Mouse (Mus musculus): ENCODE results near the gene R3hcc1l. TPM values are rescaled to one million over a fixed set of nuclear protein-coding genes. Genes with fewer than 3 reads are reported as not detected.

Gene R3hcc1l
- polyA plus RNA-seq, 1 experiment from 2014 or later: 19.2 TPM

DNA sequence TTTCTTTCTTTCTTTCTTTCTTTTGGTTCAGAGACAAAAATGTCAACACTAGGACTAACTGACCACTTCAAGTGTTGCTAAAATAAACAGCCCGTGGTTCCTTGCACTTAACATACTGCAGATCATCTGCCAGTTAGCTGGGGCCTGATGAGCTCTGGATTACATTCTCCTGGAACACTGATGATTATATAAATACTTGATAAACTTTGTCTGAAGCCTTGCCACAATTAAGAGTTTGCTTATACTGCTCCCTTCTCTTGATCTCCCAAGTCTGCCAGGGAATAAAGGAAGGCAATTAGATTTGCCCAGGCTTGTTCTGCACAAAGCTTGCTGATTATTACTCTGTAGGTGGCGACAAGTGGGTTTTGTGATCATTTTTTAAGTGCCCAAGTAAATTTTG, 69.1 kb downstream of the R3hcc1l start:
- ATAC-seq (ENCODE audit: low read depth): peak; percentile 54
- 22% methylated on average over 2 of the region's 2 CpGs for WGBS
- Histone ChIP-seq H3K4me3 (ENCODE audit: low read length) (no peak overlapping the region), H3K4me2 (ENCODE audit: low read depth, low read length) (no peak overlapping the region), H3K9me3 (ENCODE audit: control insufficient read depth, low read length) (no peaks in the 10 kb centered on the region), H3K27me3 (ENCODE audit: control insufficient read depth, insufficient read depth, low read depth, low read length) (no peaks in the 10 kb centered on the region), H3K36me3 (ENCODE audit: control insufficient read depth, insufficient read depth, low read length) (peaks cover 11% of the 10 kb centered on the region), H3K27ac (ENCODE audit: low read length) (0 out of 2 replicates have a peak overlapping the region, but pooled peaks have one; percentile 16), H3K9ac (ENCODE audit: low read length) (no peak overlapping the region), H3K4me1 (replicated peaks; ENCODE audit: control insufficient read depth, insufficient read depth, low read length) (peaks cover 3% of the 10 kb centered on the region; the same call in 1 of the 2 replicates)

DNA sequence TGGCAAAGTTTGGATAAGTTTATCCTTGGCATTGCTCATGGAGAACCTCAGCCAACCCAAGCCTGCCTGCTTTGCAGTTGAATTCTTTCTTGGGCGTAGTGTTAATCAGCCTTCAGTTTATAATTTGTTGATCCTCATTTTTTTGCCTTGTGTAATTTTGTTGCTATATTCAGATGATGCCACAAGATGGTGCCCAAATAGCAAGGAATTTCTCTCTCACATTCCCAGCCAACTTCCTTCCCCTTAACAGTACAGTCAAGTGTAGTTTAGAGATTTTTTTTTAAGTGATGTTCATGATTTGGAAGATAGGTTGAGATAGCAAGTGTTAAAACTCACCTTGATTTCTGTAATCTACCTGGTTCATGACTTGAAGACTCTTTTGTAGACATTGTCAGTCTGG, 70.7 kb downstream of the R3hcc1l start:
- 58% methylated on average over 1 of the region's 1 CpGs for WGBS
- no peak overlapping the region for H3K9ac ChIP-seq (ENCODE audit: low read length)
- ATAC-seq (ENCODE audit: low read depth): no peak

DNA sequence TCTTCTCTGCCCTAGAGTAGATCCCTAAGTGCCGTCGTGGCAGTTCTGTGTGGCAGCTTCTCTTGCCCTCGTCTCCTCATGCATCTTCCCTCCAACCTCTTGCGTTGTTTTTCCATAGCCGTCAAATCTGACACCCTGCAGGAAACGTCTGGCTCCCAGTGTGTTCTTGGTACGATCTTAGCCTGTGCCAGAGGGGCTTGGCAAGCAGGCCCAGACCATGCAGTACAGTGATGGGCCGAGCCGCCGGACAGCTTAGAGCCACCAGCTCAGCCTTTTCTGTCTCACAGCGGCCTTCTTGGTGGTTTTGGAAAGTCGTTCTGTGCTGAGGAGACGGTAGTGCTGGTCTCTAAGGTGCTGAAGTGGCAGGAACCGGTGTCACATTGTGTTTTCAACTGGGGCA, 73.0 kb downstream of the R3hcc1l start:
- no peak for ATAC-seq (ENCODE audit: low read depth)
- WGBS: 57% methylated on average over 14 of the region's 14 CpGs
- Histone ChIP-seq H3K4me1 (replicated peaks; ENCODE audit: control insufficient read depth, insufficient read depth, low read length) (peaks cover 3% of the 10 kb centered on the region; the same call in 1 of the 2 replicates), H3K27me3 (ENCODE audit: control insufficient read depth, insufficient read depth, low read depth, low read length) (no peaks in the 10 kb centered on the region), H3K4me3 (ENCODE audit: low read length) (no peak overlapping the region), H3K9ac (ENCODE audit: low read length) (no peak overlapping the region), H3K27ac (ENCODE audit: low read length) (no peak overlapping the region), H3K4me2 (ENCODE audit: low read depth, low read length) (no peak overlapping the region), H3K9me3 (ENCODE audit: control insufficient read depth, low read length) (no peaks in the 10 kb centered on the region), H3K36me3 (ENCODE audit: control insufficient read depth, insufficient read depth, low read length) (peaks cover 7% of the 10 kb centered on the region)

More for the DNA sequence above, 70.7 kb downstream of the R3hcc1l start:
- H3K4me3 ChIP-seq (ENCODE audit: low read length): no peak overlapping the region
- no peak overlapping the region for H3K27ac ChIP-seq (ENCODE audit: low read length)
- peaks cover 3% of the 10 kb centered on the region; the same call in 1 of the 2 replicates for H3K4me1 ChIP-seq (replicated peaks; ENCODE audit: control insufficient read depth, insufficient read depth, low read length)
- H3K4me2 ChIP-seq (ENCODE audit: low read depth, low read length): no peak overlapping the region
- H3K27me3 ChIP-seq (ENCODE audit: control insufficient read depth, insufficient read depth, low read depth, low read length): no peaks in the 10 kb centered on the region
- peaks cover 7% of the 10 kb centered on the region for H3K36me3 ChIP-seq (ENCODE audit: control insufficient read depth, insufficient read depth, low read length)
- no peaks in the 10 kb centered on the region for H3K9me3 ChIP-seq (ENCODE audit: control insufficient read depth, low read length)

DNA sequence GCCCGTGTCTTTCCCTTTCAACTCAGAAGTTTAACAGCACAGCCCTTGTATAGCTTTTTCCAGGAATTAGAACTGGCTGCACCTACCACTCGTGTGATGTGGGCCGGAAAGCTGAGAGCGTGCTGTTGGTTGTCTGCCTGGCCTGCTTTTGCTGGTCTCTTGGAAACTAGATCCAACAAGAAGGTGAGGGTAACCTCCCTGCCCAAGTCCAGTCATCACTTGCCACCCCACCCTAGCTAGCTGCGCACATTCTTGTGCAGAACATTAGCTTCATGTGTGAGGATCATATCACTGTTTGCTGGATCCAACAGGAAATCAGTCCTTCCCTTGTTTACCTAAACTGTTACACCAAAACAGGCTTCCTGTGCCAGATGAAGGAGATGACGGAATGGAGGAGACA, 74.9 kb downstream of the R3hcc1l start:
- Histone ChIP-seq H3K4me1 (replicated peaks; ENCODE audit: control insufficient read depth, insufficient read depth, low read length) (no peaks in the 10 kb centered on the region), H3K4me3 (ENCODE audit: low read length) (no peak overlapping the region), H3K27me3 (ENCODE audit: control insufficient read depth, insufficient read depth, low read depth, low read length) (no peaks in the 10 kb centered on the region), H3K36me3 (ENCODE audit: control insufficient read depth, insufficient read depth, low read length) (peaks cover 7% of the 10 kb centered on the region), H3K9ac (ENCODE audit: low read length) (no peak overlapping the region), H3K9me3 (ENCODE audit: control insufficient read depth, low read length) (no peaks in the 10 kb centered on the region), H3K27ac (ENCODE audit: low read length) (no peak overlapping the region), H3K4me2 (ENCODE audit: low read depth, low read length) (no peak overlapping the region)
- no peak for ATAC-seq (ENCODE audit: low read depth)
- 72% methylated on average over 6 of the region's 6 CpGs for WGBS

DNA sequence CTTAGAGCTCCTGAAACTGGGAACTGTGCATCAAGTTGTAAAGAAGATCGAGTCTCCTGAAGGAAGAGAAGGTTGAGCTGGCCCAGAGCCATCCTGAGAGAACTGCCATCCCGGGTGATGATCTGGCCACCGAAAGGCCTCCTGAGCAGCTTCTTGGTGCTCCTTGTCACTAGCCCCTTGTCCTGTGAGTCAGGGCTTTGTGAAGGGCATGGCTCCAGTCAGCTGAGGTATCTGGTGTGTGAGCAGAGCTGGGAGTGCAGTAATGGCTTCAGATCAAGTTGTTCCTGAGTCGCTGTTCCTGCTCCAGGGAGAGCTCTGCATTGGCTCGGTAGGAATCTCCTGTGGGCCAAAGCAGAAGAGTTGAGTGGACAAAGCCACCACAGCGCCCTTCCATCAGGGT, 76.5 kb downstream of the R3hcc1l start:
- WGBS: 93% methylated on average over 6 of the region's 6 CpGs
- H3K4me3 ChIP-seq (ENCODE audit: low read length): no peak overlapping the region
- no peak overlapping the region for H3K4me2 ChIP-seq (ENCODE audit: low read depth, low read length)
- H3K36me3 ChIP-seq (ENCODE audit: control insufficient read depth, insufficient read depth, low read length): peaks cover 7% of the 10 kb centered on the region
- no peak overlapping the region for H3K9ac ChIP-seq (ENCODE audit: low read length)
- ATAC-seq (ENCODE audit: low read depth): no peak
- no peaks in the 10 kb centered on the region for H3K4me1 ChIP-seq (replicated peaks; ENCODE audit: control insufficient read depth, insufficient read depth, low read length)
- H3K9me3 ChIP-seq (ENCODE audit: control insufficient read depth, low read length): no peaks in the 10 kb centered on the region
- no peak overlapping the region for H3K27ac ChIP-seq (ENCODE audit: low read length)
- H3K27me3 ChIP-seq (ENCODE audit: control insufficient read depth, insufficient read depth, low read depth, low read length): no peaks in the 10 kb centered on the region

DNA sequence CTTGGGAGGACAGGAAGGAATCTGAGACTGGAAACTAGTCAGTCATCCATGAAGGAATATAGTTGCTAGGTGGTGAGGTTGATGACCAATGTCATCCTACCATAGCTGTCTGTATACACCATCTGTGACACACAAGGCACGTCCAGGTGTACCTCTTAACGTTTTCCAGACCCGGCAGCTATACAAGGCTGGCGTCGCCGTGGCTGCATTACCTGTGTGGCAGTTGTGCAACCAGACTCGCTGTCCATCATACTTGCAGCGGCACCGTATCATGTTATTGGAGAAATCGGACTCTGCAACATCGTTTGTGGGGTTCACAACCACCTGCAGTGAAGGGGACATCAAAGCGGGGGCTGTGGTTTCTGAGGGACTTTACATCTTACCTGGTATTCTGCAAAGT, 78.7 kb downstream of the R3hcc1l start:
- Histone ChIP-seq H3K4me2 (ENCODE audit: low read depth, low read length) (no peak overlapping the region), H3K27ac (ENCODE audit: low read length) (no peak overlapping the region), H3K36me3 (ENCODE audit: control insufficient read depth, insufficient read depth, low read length) (no peaks in the 10 kb centered on the region), H3K9me3 (ENCODE audit: control insufficient read depth, low read length) (no peaks in the 10 kb centered on the region), H3K4me1 (replicated peaks; ENCODE audit: control insufficient read depth, insufficient read depth, low read length) (no peaks in the 10 kb centered on the region; the same call in 1 of the 2 replicates), H3K9ac (ENCODE audit: low read length) (no peak overlapping the region), H3K4me3 (ENCODE audit: low read length) (no peak overlapping the region), H3K27me3 (ENCODE audit: control insufficient read depth, insufficient read depth, low read depth, low read length) (no peaks in the 10 kb centered on the region)
- WGBS: 90% methylated on average over 12 of the region's 12 CpGs
- no peak for ATAC-seq (ENCODE audit: low read depth)

DNA sequence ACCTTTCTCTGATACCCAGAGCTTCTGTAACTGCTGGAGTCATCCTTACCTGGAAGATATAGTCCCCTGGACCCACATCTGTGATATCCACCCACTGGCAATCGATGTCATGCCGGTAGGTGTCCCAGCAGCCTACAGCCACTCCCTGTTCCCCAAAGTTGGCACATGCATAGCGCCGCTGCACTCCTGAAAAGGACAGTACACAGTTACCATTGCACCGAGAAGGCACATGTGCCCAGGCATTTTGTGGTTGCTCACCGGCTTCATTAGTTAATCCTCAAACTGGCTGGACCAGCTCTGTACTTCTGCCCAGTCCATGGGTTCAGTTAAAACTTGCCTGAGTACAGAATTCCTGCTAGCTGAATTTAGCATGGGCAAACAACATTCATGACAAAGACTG, 79.3 kb downstream of the R3hcc1l start:
- H3K9me3 ChIP-seq (ENCODE audit: control insufficient read depth, low read length): no peaks in the 10 kb centered on the region
- H3K9ac ChIP-seq (ENCODE audit: low read length): no peak overlapping the region
- no peaks in the 10 kb centered on the region; the same call in 1 of the 2 replicates for H3K4me1 ChIP-seq (replicated peaks; ENCODE audit: control insufficient read depth, insufficient read depth, low read length)
- no peak overlapping the region for H3K4me3 ChIP-seq (ENCODE audit: low read length)
- no peaks in the 10 kb centered on the region for H3K36me3 ChIP-seq (ENCODE audit: control insufficient read depth, insufficient read depth, low read length)
- H3K27me3 ChIP-seq (ENCODE audit: control insufficient read depth, insufficient read depth, low read depth, low read length): no peaks in the 10 kb centered on the region
- no peak overlapping the region for H3K27ac ChIP-seq (ENCODE audit: low read length)
- 92% methylated on average over 6 of the region's 6 CpGs for WGBS
- no peak for ATAC-seq (ENCODE audit: low read depth)
- no peak overlapping the region for H3K4me2 ChIP-seq (ENCODE audit: low read depth, low read length)

DNA sequence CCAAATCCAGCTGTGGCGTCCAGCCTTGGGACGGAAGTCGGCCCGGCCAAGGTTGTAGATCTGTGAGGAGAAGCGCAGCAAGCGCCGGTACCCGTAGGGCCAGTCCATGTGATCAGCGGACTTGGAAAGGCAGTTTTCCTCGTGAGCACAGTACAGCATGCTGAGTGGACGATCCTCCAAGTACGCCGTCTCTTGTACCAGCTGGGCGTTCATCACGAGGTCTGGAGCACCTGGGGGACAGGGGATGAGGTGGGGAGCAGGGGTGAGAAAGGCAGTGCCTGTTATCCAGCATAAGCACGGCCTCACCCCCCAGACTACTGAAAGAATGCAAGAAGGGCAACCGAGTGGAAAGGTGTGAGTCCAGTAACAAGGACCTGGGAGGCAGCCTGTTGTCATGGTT, 81.3 kb downstream of the R3hcc1l start:
- no peaks in the 10 kb centered on the region for H3K9me3 ChIP-seq (ENCODE audit: control insufficient read depth, low read length)
- H3K9ac ChIP-seq (ENCODE audit: low read length): no peak overlapping the region
- no peak overlapping the region for H3K4me2 ChIP-seq (ENCODE audit: low read depth, low read length)
- H3K27ac ChIP-seq (ENCODE audit: low read length): no peak overlapping the region
- 76% methylated on average over 17 of the region's 17 CpGs for WGBS
- no peak for ATAC-seq (ENCODE audit: low read depth)
- no peak overlapping the region for H3K4me3 ChIP-seq (ENCODE audit: low read length)
- no peaks in the 10 kb centered on the region for H3K27me3 ChIP-seq (ENCODE audit: control insufficient read depth, insufficient read depth, low read depth, low read length)
- no peaks in the 10 kb centered on the region; the same call in 1 of the 2 replicates for H3K4me1 ChIP-seq (replicated peaks; ENCODE audit: control insufficient read depth, insufficient read depth, low read length)
- H3K36me3 ChIP-seq (ENCODE audit: control insufficient read depth, insufficient read depth, low read length): no peaks in the 10 kb centered on the region

DNA sequence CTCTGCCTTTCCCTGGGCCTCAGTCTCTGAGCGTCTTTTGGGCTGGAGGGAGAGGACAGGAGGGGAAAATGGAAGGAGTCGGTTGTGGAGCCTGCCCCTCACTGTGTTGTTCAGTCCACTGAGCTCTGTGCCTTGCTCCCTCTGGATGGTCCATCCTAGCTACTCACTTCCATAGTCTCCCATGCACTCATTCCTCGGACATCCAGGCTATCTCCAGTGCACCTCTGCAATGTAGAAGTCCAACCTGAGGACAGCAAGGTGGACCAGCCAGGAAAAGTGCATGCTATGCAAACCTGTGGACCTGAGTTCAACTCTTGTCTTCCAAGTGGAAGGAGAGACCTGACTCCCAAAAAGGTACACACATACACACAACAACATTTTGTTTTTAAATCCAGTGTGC, 82.0 kb downstream of the R3hcc1l start:
- Histone ChIP-seq H3K4me2 (ENCODE audit: low read depth, low read length) (no peak overlapping the region), H3K27me3 (ENCODE audit: control insufficient read depth, insufficient read depth, low read depth, low read length) (no peaks in the 10 kb centered on the region), H3K9ac (ENCODE audit: low read length) (no peak overlapping the region), H3K36me3 (ENCODE audit: control insufficient read depth, insufficient read depth, low read length) (no peaks in the 10 kb centered on the region), H3K27ac (ENCODE audit: low read length) (no peak overlapping the region), H3K9me3 (ENCODE audit: control insufficient read depth, low read length) (no peaks in the 10 kb centered on the region), H3K4me1 (replicated peaks; ENCODE audit: control insufficient read depth, insufficient read depth, low read length) (no peaks in the 10 kb centered on the region; the same call in 1 of the 2 replicates), H3K4me3 (ENCODE audit: low read length) (no peak overlapping the region)
- ATAC-seq (ENCODE audit: low read depth): no peak
- WGBS: 37% methylated on average over 3 of the region's 3 CpGs

DNA sequence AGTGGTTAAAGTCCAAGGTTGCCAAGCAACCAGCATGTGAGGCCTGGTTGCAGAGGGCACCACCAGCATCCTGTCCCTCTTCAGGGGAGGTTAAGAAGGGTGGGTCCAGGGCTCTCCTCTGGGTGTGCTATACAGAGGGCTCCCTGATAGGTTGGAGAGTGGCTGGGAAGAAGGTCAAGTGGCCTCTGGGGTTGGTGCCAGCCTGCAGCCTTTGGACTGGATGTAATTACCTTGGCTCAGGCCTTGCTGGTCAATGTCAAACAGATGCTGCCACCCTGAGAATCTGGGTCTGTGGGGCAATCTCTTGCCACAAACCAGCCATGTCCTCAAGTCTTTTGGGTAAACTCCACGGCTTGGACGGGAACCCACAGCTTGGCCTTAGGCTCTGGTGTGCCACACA, 82.9 kb downstream of the R3hcc1l start:
- 67% methylated on average over 2 of the region's 2 CpGs for WGBS
- no peaks in the 10 kb centered on the region; the same call in 1 of the 2 replicates for H3K4me1 ChIP-seq (replicated peaks; ENCODE audit: control insufficient read depth, insufficient read depth, low read length)
- no peak overlapping the region for H3K27ac ChIP-seq (ENCODE audit: low read length)
- no peak overlapping the region for H3K9ac ChIP-seq (ENCODE audit: low read length)
- no peaks in the 10 kb centered on the region for H3K9me3 ChIP-seq (ENCODE audit: control insufficient read depth, low read length)
- no peak overlapping the region for H3K4me2 ChIP-seq (ENCODE audit: low read depth, low read length)
- no peaks in the 10 kb centered on the region for H3K27me3 ChIP-seq (ENCODE audit: control insufficient read depth, insufficient read depth, low read depth, low read length)
- H3K36me3 ChIP-seq (ENCODE audit: control insufficient read depth, insufficient read depth, low read length): no peaks in the 10 kb centered on the region
- no peak overlapping the region for H3K4me3 ChIP-seq (ENCODE audit: low read length)
- ATAC-seq (ENCODE audit: low read depth): 0 out of 2 replicates have a peak, but pooled peaks have one; percentile 34

Measured in lung, embryonic 16.5 days (tissue).